Mouse (Mus musculus) heart, postnatal 14 days (tissue): ENCODE data around the gene Zfp280b. TPM values are rescaled to one million over a fixed set of nuclear protein-coding genes. Genes with fewer than 3 reads are reported as not detected.
"Not testable (repeated sequence)": the region's sequence is repeated elsewhere in the genome, so short reads cannot be mapped to it uniquely, and the experiment has no call there.

Source experiments
- DNase-seq, 2 experiments: peaks; one replicate each; pipeline ENCODE4 v3.0.0; 2021 to 2022
- intact Hi-C: fragments of 180-260 bp; cut with DNase I; formaldehyde crosslinking; loops from one replicate; pipeline ENCODE4 v1.15.1; 2025
- total RNA-seq, 2 experiments: library from RNA; stranded (reverse); gene quantifications; 2 replicates each; pipeline ENCODE4 v1.2.3; 2021

Zfp280b gene
- total RNA-seq, 2 experiments from 2014 or later = 8.6 to 9.5 TPM

DNA sequence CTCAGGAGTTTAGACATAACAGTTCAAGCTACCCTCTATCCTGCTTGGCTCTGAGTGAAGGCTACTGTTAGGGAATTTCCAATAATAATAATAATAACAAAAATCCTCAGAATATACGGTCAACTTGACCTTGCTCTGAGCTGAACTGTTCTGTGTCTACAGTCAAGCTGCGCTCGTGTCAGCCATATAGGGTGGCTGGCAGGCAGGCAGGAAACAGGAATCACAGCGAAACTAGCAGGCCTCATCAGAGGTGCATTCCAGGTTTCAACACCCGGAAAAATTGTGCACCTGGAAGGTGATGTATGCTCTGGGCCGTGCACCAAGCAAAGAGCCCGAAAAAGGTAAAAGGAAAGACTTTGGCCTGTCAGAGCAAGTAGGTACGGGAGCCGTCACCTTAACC, 4.1 kb upstream of the Zfp280b start:
- no peak for DNase-seq
- intact Hi-C loops = no loop called here

DNA sequence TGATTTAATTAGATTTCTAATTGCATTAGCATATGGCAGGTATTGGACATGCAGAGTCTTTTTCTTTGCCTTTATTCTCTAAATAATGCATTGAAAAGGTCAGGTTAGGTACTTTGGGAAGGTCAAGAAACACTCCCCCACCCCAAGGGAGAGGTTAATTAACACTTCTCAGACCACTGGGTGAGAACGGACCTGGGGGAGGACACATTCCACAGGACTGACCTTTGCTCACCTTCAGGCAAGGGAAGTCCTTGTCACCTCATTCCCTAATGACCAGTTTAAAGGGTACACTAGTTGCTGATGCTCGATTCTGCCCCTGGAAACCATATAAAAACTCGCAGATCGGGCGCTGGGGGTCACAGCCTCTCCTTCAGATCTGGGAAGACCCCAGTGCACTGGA, 3.2 kb upstream of the Zfp280b start:
- DNase-seq = no peak
- intact Hi-C loops = no loop called here

DNA sequence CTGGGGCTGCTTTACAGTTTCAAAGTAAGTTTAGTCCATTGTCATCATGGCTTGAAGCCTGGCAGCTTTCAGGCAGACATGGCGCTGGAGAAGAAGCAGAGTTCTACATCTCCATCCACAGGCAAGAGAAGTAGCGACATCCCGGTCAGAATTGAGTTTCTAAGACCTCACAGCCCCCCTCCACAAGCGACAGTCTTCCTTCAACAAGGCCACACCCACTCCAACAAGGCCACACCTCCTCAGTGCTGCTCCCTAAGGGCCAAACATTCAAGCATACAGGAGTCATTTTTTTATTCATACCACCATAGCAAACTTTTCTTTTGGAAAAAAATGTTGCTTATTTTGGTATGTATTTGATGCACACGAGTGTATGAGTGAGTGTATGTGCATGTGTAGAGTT, 2.0 kb upstream of the Zfp280b start:
- intact Hi-C loops = loop anchor here (10.0 kb wide), 1 partner anchor 146 kb away; no protein-coding TSS in a partner anchor
- no peak for DNase-seq

DNA sequence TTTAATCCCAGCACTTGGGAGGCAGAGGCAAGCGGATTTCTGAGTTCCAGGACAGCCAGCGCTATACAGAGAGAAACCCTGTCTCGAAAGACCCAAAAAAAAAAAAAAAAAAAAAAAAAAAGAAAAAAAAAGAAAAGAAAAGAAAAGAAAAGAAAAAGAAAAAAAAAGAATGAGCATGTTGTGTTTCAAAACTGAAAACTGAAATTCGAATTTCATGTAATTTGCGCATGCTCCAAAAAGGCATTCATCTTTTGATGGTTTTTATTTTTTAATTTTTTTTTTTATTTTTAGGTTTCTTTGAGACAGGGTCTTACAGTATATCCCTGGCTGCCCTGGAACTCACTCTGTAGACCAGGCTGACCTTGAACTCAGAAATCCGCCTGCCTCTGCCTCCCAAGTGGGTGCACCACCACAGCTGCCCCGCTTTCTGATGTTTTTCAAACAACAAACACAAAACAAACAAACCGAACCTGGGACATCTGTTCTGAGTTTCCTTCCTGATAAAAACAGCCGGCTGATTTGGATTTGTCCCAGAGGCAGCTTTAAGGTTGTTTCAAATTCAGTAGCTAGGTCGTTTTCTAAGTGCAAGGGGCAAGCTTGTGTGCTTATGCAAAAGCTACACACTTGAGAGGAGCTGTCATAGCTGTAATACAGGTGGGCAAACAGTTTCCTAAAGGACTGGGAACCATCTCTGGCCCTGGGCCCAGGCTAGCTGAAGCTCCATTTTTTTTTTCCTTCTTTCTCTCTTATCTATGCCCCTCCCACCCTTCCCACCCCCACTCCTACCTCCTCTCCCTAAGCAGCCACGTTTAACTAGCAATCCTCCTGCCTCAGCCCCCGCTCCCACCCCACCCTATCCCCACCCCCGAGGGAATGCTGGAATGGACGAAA, 694 bp upstream of the Zfp280b start:
- peak; percentile 24 to 36 for DNase-seq
- intact Hi-C loops = loop anchor here (10.0 kb wide), 1 partner anchor 147 kb away; no protein-coding TSS in a partner anchor

DNA sequence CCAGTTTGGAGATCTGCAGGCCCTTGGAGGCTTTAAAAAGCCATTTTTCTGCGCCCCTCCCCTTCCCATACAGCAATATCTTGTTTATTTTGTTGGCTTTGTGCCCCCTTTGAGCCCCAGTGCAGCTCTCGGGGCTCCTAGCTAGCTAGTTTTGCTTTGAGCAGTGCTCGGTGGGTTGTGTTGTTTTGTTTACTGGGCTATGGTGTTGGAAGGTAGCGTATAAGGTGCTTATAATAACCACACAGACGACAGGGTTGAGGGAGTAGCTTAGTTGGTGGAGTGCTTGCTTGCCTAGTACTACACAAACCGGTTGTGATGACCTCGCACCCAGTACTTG, 637 bp downstream of the Zfp280b start:
- no peak for DNase-seq
- intact Hi-C loops = loop anchor here (10.0 kb wide), 1 partner anchor 148 kb away; no protein-coding TSS in a partner anchor

DNA sequence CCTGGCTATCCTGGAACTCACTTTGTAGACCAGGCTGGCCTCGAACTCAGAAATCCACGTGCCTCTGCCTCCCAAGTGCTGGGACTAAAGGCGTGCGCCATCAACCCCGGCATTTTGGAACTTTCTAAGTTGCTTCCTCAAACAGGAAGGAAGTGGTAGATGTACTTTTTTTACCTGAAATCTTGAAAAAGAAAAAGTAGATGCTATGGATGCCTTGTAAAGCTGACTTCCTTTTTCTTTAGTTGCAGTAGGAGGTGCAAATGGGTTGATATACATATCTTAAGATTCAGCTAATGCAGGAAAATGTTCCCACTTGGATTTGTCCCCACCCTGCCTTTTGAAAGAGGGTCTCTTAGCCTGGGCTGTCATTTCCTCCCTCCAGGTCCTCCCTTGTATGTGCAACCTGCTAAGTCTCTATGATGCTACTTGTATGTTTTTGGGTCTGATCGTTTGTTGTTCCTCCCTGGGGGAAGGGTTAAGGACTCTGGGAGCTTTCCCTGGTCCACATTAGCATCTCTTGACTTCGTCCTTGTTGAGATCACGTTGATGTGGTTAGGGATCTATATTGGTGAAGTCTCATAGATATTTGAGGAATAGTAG, 1.7 kb downstream of the Zfp280b start:
- intact Hi-C loops = loop anchor here (10.0 kb wide), 1 partner anchor 149 kb away; no protein-coding TSS in a partner anchor
- no peak for DNase-seq

DNA sequence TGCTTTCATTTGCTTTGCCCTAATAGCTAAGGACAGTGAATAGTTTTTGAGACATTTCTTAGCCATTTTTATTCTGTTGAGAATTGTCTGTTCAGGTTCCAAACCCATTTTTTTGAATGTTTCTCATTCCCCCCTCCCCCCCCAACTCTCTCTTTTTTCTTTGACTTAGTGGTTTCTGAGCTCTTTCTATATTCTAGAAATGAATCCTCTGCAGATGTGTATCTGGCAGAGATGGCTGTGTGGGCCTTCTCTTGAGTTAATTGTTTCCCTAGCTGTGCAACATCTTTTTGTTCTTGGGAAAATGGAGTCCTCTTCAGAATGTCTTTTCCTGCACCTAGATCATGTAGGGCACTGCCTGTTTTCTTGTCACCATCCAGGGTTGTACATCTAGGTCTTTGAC, 2.8 kb downstream of the Zfp280b start:
- no peak for DNase-seq
- intact Hi-C loops = loop anchor here (10.0 kb wide), 1 partner anchor 150 kb away; no protein-coding TSS in a partner anchor

DNA sequence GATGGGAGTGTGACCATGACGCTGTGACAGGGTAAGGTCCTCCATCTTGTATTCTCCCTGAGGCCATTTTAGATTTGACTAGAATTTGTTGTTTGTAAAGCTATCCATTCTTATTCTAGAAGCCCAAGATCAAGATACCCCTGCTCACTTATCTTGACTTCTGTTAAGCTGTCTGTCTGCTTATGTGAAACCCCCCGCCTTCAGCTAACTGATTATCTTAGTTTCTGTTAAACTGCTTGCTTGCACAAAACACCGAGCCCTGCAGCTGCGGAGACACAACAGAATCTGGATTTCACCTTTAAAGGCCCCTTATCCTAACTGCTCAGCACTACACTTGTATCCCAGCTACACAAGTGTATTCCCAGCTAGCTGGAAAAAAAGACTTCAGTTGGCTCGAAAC, 4.5 kb downstream of the Zfp280b start:
- no peak for DNase-seq
- intact Hi-C loops = loop anchor here (10.0 kb wide), 1 partner anchor 152 kb away; no protein-coding TSS in a partner anchor

DNA sequence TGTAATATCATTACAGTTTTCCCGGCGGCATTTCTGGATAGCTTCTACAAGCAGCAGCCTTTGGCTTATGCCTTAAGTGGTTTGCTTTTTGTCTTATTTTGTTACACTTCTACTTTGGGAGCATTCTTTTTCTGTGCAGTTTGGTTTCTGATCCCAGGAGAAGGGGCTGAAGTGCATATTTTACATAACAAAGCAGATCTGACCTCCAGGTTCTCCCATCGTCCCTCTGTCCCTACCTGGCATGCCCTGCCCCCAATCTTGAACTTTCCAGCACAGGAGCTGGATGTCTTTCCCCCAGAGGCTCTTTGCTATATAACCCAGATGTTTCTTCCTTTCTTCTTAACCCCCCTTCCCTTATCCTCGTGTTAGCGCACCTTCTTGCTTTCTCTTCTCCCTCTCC, 12.9 kb downstream of the Zfp280b start:
- no peak for DNase-seq
- intact Hi-C loops = no loop called here

DNA sequence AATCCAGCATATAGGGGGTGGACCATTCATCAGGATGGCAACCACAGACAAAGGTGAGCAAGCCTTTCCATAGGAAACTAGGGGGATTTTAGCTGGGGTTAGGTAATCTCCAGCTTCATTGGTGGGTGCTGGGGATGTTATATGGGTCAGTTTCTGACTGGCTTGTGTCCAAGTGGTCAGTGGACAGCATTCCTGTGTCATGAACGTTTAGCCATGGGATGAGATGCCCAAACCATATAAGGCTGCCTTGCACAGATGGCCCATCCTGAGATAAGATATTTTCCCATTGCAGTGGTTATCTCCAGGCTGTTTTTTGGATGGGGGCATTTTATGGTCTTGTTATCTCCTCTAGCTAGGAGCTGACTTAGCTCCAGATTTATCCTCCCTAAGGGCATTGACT, 14.3 kb downstream of the Zfp280b start:
- intact Hi-C loops = no loop called here
- no peak for DNase-seq

DNA sequence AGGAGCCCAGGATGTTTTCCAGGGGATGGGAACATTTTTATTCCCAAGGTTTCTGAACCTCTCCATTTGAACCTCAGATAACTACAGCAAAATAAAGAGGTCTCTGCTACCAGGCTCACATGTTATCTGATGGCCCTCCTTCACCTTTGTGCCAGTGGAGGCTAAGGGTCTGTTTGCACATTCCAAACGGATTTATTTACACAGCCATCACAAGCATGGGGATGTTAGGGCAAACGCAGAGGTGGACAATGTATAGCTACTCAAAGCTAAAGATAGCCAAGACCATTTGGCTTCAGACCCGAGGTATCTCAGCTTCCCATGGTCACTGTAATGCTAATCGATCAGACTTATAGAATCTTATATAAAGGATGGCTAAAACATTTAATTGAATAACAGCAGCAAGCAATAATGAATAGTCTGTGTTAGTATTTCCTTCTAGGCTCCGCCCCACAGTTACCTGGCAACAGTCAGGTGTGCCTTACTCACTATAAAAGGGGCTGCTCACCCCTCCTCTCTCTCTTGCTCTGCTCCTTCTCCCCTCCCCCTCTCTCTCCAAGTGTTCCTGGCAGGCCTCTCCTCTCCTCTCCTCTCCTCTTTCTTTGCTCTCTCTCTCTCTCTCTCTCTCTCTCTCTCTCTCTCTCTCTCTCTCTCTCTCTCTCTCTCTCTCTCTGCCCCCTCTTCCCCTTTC, 14.9 kb downstream of the Zfp280b start:
- intact Hi-C loops = no loop called here
- no peak for DNase-seq

DNA sequence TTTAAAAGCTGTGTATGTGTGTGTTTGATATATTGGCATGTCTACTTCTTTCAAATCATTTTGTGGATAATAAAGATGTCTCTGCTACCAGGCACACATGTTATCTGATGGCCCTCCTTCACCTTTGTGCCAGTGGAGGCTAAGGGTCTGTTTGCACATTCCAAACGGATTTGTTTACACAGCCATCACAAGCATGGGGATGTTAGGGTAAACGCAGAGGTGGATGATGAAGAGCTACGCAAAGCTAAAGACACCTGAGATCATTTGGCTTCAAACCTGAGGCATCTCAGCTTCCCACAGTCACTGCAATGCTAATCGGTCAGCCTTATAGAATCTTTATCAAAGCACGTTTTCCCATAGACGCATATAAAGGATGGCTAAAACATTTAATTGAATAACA, 16.5 kb downstream of the Zfp280b start:
- no peak for DNase-seq
- intact Hi-C loops = no loop called here

DNA sequence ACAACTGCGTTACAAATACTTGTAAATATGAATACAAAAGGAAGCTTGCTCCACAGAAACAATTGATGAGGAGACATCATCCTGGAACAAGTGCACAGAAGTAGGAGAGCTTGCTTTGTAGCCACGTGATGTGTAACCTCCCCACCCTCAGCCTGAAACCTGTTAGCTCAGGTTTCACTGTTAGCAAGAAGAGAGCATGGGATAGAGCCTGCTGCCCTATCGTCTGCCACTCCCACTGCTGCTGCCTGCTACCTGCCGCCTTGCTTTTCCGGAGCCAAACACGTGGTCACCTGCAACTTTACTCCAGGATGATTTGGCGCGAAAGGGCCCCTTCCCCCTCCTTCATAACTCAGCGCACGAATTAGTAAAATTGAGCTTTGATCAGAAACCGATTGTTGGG, 19.4 kb downstream of the Zfp280b start:
- intact Hi-C loops = no loop called here
- no peak for DNase-seq

DNA sequence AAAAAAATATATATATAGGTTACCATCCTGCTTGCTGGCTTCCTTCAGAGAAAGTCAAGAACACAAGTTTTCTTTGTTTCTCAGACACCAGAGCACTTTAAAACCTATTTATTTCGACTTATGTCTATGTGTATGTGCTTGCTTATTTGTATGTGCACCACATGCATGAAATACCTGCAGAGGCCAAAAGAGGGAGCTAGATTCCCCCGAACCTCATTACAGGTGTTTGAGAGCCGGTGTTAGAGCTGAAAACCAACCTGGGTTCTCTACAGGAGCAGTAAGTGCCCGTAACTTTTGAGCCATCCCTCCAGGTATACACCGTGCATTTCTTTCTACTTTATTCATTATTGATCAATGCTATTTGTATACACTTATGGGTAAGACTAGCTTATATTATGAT, 30.0 kb downstream of the Zfp280b start:
- no peak for DNase-seq
- intact Hi-C loops = loop anchor here (10.0 kb wide), 1 partner anchor 62 kb away; no protein-coding TSS in a partner anchor

DNA sequence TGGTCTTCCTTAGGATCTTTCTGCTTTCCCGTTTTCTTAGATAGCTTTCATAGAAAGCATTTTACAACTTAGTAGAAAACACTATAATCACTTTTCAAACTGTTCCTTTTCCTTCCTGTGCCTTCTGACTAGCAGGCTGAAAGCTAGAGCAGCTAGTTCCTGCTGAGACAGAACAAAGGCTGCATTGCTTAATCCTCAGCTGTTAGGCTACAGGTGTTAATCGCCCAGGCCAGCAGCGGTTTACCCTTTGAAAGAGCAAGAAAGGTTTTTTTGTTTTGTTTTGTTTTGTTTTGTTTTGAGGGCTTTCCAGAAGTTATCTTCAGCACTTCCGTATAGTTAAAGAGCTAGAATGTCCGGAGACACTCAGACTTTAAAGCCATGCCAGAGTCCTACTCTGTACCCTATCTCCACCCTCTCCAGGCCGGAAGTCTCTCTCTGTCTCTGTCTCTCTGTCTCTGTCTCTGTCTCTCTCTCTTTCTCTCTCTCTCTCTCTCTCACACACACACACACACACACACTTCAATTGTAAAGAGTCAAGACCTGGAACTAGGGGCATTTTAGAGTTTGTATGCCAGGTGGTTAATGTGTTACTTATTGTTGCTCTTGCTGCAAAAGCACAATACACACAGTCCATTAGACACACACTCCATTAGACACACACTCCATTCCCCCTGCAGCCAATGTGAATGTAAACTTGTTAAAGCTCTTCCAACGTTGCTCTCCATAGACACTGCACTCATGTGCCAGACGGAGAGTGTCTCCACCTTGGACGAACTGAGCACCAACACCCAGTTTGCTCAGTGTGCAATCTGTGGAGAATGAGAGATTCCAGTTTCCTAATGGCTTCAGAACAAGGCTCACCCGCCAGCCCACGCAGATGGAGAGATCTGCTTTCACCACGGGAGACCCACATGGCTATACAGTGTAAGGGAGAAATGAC, 35.5 kb downstream of the Zfp280b start:
- intact Hi-C loops = loop anchor here (10.0 kb wide), 1 partner anchor 57 kb away; no protein-coding TSS in a partner anchor
- no peak for DNase-seq

DNA sequence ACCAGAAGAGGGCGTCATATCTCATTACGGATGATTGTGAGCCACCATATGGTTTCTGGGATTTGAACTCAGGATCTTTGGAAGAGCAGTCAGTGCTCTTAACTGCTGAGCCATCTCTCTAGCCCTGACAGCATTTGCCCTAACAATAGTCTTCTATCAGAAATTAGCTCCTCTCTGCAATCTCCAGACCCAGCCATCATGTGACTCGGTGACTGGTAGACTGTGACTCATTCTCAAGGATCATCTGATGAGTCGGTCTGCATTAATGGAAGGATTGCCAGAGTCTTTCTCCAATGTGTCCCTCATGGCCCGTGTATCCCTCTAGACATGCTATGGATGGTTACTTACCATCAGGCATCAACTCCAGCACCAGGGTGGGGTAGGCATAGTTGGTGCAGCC, 39.6 kb downstream of the Zfp280b start:
- intact Hi-C loops, DNase-seq: not testable (repeated sequence)

DNA sequence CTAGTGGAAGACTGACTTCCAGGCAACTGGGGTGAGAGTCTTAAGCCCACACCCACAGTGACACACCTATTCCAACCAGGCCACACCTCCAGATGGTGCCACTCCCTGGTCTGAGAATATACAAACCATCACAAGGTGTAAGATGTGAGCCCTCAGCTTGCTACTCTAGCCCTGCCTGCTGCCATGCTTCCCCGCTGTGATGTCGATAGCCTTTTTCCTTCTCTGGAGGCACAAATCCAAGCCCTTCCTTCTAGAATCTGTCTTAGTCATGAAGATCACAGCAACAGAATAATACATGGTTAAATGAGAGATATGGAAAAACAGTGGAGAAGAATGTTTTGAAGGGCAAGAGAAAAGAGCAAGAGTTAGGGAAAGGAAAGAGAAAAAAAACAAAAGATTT, 44.6 kb downstream of the Zfp280b start:
- intact Hi-C loops, DNase-seq: not testable (repeated sequence)
